Mouse (Mus musculus) ES-Bruce4 (cell line): ENCODE results near the gene 1700037H04Rik.

Source experiments
- CTCF ChIP-seq: IDR thresholded peaks from one replicate; pipeline ENCODE4 v1.8.1; 2011; ENCODE audit warnings: low read depth, low read length
- EP300 ChIP-seq: IDR thresholded peaks from 2 replicates; pipeline ENCODE4 v1.6.1; 2011; ENCODE audit warnings: low read depth, low read length; ENCODE audit not compliant: insufficient read depth
- POLR2A ChIP-seq: IDR thresholded peaks from one replicate; pipeline ENCODE4 v1.8.1; 2011; ENCODE audit warnings: low read length; ENCODE audit not compliant: insufficient read depth

DNA sequence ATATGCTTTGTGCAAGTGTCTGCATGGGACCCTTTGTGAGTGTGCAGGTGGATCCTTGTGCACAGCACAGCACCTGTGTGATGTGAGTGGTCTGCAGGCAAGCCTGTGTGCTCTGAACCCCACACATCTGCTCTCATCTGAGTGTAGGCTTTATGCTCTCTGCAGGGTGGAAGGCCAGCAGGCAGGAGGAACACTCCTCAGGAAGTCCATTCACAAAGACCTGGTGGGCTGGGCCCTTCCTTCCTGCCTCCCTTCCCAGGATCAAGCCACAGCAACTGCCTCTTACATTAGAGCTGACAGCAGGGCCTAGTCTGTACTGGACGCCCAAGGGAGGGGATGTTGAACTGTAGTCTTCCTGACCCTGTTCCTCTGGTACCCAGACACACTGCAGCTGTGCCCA is 25.5 kb downstream of the 1700037H04Rik start:
- no peak for TF ChIP-seq POLR2A
- no peak for TF ChIP-seq CTCF
- no peak for TF ChIP-seq EP300
